Mouse (Mus musculus) inflammation-experienced regulatory T-cells, adult 6 months (primary cell): ENCODE results near the gene Mrps7. TPM values are rescaled to one million over a fixed set of nuclear protein-coding genes. Genes with fewer than 3 reads are reported as not detected.
A peak's percentile ranks its signal among the peaks of the same experiment; 100 is the strongest.
"Not testable (repeated sequence)": the region's sequence is repeated elsewhere in the genome, so short reads cannot be mapped to it uniquely, and the experiment has no call there.

Source experiments
- ATAC-seq: one replicate; pipeline ENCODE4 v1.8.0; 2017
- polyA plus RNA-seq, 3 experiments: library from polyadenylated mRNA; unstranded; fragments of 100-300 nt; shearing (Covaris generic); gene quantifications; one replicate each; pipeline ENCODE4 v1.2.1; 2017

Gene Mrps7
- polyA plus RNA-seq, 3 experiments from 2014 or later, result 22.9 to 31.7 (median 27.9) TPM

GRCm38 (mm10) chr11:115629734-115630531 is 26.2 kb downstream of the Mrps7 start:
- ATAC-seq, result no peak

DNA sequence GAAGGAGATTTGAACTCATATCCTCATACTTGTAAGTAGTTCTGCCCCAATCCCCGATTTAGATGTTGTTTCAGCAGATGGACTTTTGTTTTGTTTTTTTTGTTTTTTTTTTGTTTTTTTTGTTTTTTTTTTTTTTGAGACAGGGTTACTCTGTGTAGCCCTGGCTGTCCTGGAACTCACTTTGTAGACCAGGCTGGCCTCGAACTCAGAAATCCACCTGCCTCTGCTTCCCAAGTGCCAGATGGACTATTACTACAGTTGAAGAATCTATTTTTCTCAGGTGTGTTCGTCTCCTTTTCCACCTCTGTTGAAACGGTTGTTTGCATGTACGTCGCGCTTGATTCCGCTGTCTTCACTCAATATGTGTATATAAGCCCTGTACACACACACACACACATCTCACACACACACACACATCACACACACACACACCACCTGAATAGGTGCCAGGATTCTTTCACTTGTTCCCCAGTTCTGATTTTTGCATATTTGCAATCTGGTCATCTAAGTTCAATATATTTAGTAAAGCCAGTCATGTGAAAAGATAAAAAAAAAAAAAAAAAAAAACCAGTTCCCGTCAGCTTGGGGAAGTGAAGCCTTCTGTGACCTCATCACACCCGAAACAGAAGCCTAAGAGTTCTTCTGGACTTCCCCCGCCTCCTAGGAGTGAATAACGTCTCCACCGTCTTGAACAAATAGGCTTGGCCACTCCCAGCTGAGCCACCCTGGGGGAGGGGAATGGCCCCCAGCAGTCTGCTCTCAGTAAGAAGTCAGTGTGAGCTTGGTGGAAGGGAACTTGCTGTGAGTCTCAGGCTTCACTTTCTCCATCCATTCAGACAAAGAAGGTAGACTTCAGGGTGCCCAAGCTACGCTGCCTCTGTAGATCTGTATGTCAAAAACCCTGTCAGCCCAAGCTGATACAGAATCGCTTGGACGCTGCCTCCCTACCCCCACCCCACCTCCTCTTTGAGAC is 27.1 kb downstream of the Mrps7 start:
- peak; percentile 65 for ATAC-seq

DNA sequence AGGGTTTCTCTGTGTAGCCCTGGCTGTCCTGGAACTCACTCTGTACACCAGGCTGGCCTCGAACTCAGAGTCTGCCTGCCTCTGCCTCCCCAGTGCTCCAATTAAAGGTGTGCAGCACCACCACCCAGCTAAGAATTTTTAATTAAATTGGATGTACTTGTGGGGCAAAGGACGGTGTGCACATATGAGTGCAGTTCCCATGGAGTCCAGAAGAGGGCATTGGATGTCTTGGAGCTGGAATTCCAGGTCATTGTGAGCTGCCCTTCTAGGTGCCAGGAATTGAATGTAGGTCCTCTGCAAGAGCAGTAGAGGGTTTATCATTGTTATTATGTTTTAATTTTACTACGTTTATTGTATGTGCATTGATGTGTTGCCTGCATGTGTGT is 27.8 kb downstream of the Mrps7 start:
- ATAC-seq, result no peak

- ATAC-seq, result no peak
Observed at GRCm38 (mm10) chr11:115632247-115632646, 28.5 kb downstream of the Mrps7 start.

DNA sequence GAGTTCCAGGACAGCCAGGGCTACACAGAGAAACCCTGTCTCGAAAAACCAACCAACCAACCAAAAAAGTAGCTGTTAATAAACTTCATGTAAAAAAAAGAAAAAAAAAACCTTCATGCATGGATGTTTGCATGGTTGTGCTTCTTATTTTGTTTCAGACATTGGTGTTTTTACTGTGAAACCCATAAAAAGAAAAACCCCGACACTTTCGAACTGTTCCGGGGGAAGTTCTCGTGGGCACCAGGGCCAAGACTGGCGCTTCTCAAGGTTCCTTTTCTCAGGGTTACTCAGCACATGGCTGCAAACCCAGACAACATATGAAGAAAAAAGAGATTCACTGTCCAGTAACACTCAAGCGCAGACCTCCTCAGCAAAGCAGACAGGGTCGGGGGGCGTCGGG is 29.1 kb downstream of the Mrps7 start:
- ATAC-seq, result no peak

GRCm38 (mm10) chr11:115634109-115634508 is 30.4 kb downstream of the Mrps7 start:
- no peak for ATAC-seq

DNA sequence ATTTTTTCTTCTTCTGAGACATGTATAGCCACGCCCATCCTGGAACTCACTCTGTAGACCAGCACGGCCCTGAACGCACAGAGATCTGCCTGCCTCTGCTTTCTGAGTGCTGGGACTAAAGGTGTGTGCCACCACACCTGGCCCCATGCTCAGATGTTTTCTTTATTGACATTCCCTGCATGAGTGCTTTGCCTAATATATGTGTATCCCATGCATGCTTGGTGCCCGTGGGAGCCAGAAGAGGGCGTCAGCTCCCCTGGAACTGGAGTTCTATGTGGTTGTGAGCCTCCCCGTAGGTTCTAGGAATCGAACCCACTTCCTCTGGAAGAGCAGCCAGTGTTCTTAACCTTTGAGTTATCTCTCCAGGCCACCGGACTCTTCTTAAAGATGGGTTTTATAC is 31.3 kb downstream of the Mrps7 start:
- no peak for ATAC-seq

- ATAC-seq, result no peak
Observed at GRCm38 (mm10) chr11:115635484-115635883, 31.8 kb downstream of the Mrps7 start.

GRCm38 (mm10) chr11:115636960-115637359 is 33.2 kb downstream of the Mrps7 start:
- no peak for ATAC-seq

DNA sequence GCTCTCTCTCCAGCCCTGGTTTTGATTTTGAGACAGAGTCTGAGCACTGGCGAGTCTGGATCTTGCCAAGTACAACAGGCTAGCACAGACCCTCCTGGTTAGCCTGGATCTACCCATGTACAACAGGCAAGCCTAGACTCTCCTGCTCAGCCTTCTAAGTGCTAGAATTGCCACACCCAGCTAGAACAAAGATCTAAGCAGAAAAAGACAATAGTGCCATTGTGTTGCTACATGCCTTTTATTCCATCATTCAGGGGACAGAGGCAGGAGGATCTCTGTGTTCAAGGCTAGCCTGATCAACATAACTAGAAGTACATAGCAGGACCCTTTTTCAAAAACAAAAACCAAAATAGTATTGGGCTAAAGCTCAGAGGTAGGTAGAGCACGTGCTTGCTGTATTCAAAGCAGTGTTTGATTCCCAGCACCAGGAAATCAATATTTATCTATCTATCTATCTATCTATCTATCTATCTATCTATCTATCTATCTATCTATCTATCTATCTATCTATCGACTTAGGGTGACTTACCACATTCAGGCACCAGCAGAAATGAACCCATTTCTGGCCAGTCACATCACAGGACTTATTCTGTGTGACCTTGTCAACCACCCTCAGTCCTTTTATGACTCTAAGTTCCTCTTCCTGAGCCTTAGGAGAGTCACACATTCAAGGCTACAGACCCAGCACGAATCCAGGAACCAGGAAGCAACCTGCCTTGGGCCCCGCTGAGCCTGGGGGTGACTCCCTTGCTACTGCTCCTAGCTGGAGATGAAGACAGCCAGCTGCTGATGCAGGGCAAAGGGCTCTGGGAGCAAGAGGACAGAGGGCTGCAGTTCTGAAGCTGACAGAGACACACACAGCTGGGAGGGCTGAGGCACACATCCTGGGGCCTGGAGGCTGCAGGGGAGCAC is 35.0 kb downstream of the Mrps7 start:
- no peak for ATAC-seq

- no peak for ATAC-seq
Observed at GRCm38 (mm10) chr11:115639540-115639939, 35.8 kb downstream of the Mrps7 start.

- ATAC-seq, result no peak
Observed at GRCm38 (mm10) chr11:115640311-115640828, 36.6 kb downstream of the Mrps7 start.

- peak; percentile 92 for ATAC-seq
Observed at GRCm38 (mm10) chr11:115640978-115641663, 37.4 kb downstream of the Mrps7 start.

DNA sequence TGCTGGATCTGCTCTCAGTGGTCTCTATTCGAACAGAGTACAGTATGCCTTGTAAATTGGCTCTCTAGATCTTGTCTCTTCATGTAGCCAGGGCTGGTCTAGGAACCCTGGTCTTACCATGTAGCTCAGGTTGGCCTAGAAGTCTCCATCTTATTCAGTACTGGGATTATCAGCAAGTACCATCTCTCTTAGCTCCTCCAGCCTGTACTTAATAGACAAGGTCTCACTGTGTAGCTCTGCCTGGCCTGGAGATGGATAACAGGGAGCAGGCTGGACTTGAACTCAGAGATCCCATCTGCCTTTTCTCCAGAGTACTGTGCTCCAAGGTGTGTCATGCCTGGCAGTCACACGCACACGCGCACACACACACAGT is 37.9 kb downstream of the Mrps7 start:
- no peak for ATAC-seq

DNA sequence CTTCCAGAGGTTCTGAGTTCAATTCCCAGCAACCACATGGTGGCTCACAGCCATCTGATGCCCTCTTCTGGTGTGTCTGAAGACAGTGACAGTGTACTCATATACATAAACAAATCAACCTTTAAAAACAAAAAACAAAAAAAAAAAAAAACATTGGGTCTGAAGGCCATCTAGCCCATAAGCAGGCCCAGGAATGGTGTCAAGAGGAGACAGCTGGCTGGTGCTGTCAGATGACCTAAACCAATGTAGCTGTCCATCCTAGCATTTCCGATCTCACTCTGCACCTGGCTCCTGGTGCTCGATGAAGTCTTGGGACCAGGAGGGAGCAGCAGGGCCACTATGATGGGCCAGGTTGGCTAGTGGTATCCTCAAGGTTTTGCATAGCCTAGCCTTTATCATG is 39.0 kb downstream of the Mrps7 start:
- ATAC-seq, result no peak

- ATAC-seq, result no peak
Observed at GRCm38 (mm10) chr11:115643265-115643664, 39.5 kb downstream of the Mrps7 start.

DNA sequence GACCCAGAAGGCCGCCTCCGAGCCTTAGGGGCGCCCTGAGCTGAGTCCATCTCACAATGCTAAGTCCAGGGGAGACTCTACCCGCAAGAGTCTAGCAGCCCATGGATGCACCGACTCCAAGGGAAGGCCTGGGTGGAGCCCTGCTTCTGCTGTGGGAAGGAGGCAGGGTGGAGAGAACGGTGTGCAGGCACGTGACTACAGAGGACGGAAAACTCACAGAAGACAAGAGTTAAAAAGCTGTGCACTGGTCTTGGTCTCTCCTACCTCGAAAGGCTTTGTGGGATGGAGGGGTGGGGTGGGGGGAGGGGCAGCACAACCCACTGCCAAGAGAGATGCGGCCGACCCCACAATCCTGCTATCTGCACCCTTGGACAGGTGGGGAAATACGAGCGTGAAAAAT is 40.6 kb downstream of the Mrps7 start:
- ATAC-seq, result no peak

- ATAC-seq, result not testable (repeated sequence)
Observed at GRCm38 (mm10) chr11:115645498-115645897, 41.8 kb downstream of the Mrps7 start.

DNA sequence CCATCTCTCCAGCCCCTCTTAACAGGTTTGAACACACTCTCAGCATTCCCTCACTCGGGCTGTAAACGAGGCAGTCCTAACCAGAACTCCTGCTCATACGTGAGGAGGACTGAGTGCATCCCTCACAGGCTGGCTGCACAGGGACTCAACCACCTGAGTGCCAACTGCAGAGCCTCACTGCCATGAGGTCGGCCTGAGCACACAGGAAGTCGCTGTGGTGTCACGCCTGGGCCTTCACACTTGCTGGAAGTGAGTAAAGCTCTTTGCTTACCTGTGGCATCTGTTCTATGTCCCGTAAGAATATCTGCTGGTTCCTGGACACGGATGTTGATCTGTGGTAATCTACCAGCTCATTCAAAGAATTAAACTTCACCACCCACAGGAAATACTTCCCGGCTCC is 42.7 kb downstream of the Mrps7 start:
- ATAC-seq, result peak; percentile 56

DNA sequence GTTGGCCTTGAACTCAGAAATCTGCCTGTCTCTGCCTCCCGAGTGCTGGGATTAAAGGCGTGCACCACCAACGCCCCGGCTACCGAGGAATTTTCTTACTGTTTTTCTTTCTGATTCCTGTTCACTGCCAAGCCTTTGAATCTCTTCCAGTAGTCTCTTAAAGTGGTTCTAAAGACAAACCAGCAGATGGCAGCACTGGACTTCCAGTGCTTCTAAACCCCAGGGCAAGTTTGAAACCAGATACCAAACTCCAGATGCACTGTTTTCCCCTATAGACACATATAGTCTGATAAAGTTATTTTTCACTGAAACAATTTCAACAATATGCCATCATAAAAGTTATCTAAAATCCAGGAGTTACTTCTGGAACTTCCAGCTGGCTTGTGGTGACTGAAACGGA is 43.7 kb downstream of the Mrps7 start:
- ATAC-seq, result no peak

DNA sequence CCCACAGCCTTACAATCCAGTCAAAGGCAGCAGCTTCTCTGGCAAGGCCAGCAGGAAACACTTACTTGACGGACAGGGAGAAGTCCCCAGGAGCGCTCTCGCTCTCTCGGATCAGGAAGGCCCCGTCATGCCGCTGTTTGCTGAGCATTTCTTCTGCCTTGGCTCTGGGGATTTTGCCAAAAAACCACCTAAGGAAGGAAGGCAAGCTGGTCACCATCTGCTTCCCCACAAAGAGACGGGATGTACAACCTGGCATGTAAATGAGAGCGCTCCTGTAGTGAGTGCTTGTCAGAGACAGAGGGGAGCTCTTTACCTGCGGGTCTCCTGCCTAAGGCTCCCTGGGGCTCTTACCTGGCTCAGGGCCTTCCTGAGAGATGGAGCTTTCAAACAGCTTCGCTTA is 46.0 kb downstream of the Mrps7 start:
- ATAC-seq, result no peak

- ATAC-seq, result no peak
Observed at GRCm38 (mm10) chr11:115651680-115652079, 48.0 kb downstream of the Mrps7 start.
